Mouse (Mus musculus) yolk sac, embryonic 10.5 days (tissue): ENCODE measurements around the gene Foxm1.

Experiments used
- DNase-seq: peaks from one replicate; pipeline ENCODE4 v3.0.0-alpha.2; 2017; ENCODE audit warnings: low spot score

Gene Foxm1

GRCm38 (mm10) chr6:128424269-128425019 is 61.7 kb downstream of the Foxm1 start, which contains the start of gene Itfg2:
Gene Itfg2, minus strand, starts transcription at chr6:128424931.
- DNase-seq = peak; percentile 96

- DNase-seq = no peak
These were observed 62.3 kb downstream of the Foxm1 start for GRCm38 (mm10) chr6:128425046-128425445.
